Mouse (Mus musculus) heart, embryonic 14.5 days (tissue): Measurements from ENCODE around the gene Ppwd1. TPM values are rescaled to one million over a fixed set of nuclear protein-coding genes. Genes with fewer than 3 reads are reported as not detected.

Experiments used
- ATAC-seq: fragments of 200-750 bp; cut with Nextera tagmentation; 2 replicates; pipeline ENCODE4 v1.8.0; 2017; ENCODE audit warnings: low read depth, moderate TSS enrichment; ENCODE audit not compliant: insufficient number of reproducible peaks, insufficient read depth, low FRiP score
- H3K27ac ChIP-seq, 2 experiments: fragments of 200-500 bp in 1 of 2; fragments of 300-500 bp in 1 of 2; sonication (generic) in 1 of 2; replicated peaks in 1 of 2; 2 replicates each; pipeline ENCODE4 v1.5.1; 2012 to 2014; ENCODE audit warnings: low read depth in 2 of 2, low read length in 2 of 2, control low read depth in 1 of 2, mild to moderate bottlenecking in 1 of 2, mixed read lengths in 1 of 2; ENCODE audit not compliant: control insufficient read depth in 1 of 2, insufficient read depth in 1 of 2
- H3K27me3 ChIP-seq: fragments of 300-500 bp; sonication (generic); 2 replicates; pipeline ENCODE4 v1.6.1; 2014; ENCODE audit warnings: mild to moderate bottlenecking, low read length, control low read depth; ENCODE audit not compliant: control insufficient read depth, insufficient read depth
- H3K36me3 ChIP-seq: fragments of 300-500 bp; sonication (generic); 2 replicates; pipeline ENCODE4 v1.6.1; 2014; ENCODE audit warnings: mild to moderate bottlenecking, control low read depth, low read length, mixed read lengths; ENCODE audit not compliant: control insufficient read depth, insufficient read depth
- H3K4me1 ChIP-seq, 2 experiments: fragments of 200-500 bp in 1 of 2; fragments of 300-500 bp in 1 of 2; sonication (generic) in 1 of 2; 2 replicates each; pipeline ENCODE4 v1.6.1; 2012 to 2014; ENCODE audit warnings: low read length in 2 of 2, control low read depth in 1 of 2, mixed read lengths in 1 of 2; ENCODE audit not compliant: control insufficient read depth in 2 of 2, insufficient read depth in 2 of 2
- H3K4me2 ChIP-seq: fragments of 300-500 bp; sonication (generic); 2 replicates; pipeline ENCODE4 v1.6.1; 2014; ENCODE audit warnings: mild to moderate bottlenecking, low read length
- H3K4me3 ChIP-seq, 2 experiments: fragments of 200-500 bp in 1 of 2; fragments of 300-500 bp in 1 of 2; sonication (generic) in 1 of 2; 2 replicates each; pipeline ENCODE4 v1.5.1; 2012 to 2014; ENCODE audit warnings: low read length in 2 of 2, mild to moderate bottlenecking in 2 of 2, control low read depth in 1 of 2, low read depth in 1 of 2, moderate library complexity in 1 of 2; ENCODE audit not compliant: control insufficient read depth in 1 of 2, insufficient read depth in 1 of 2
- H3K9ac ChIP-seq: fragments of 300-500 bp; sonication (generic); 2 replicates; pipeline ENCODE4 v1.6.1; 2014; ENCODE audit warnings: mild to moderate bottlenecking, low read length
- H3K9me3 ChIP-seq: fragments of 300-500 bp; sonication (generic); 2 replicates; pipeline ENCODE4 v1.6.1; 2016; ENCODE audit warnings: low read length, control low read depth; ENCODE audit not compliant: control insufficient read depth
- WGBS: fragments of 180-500 bp; shearing (Covaris S2); extraction: QIAGEN DNeasy Blood & Tissue Kit; methylation state at CpG from one replicate; pipeline ENCODE4 v1.1.7; 2014; 5-methylcytosine and 5-hydroxymethylcytosine counted together
- polyA plus RNA-seq: library from polyadenylated mRNA; unstranded; fragments of >200 nt; fragmentation: Nextera tagmentation; extraction: Ambion mirVana; gene quantifications from 2 replicates; pipeline ENCODE4 v1.2.1, GENCODE M21; 2014

The Ppwd1 gene
- polyA plus RNA-seq, 1 experiment from 2014 or later, result 9.3 TPM

GRCm38 (mm10) chr13:104179176-104179888 lies 49.3 kb downstream of the Ppwd1 start:
- no peaks in the 10 kb centered on the region for H3K27me3 ChIP-seq
- peaks cover 39% of the 10 kb centered on the region for H3K36me3 ChIP-seq
- H3K4me2 ChIP-seq, result peak overlapping the region; percentile 61
- no peaks in the 10 kb centered on the region for H3K9me3 ChIP-seq
- peak overlapping the region; percentile 89 for H3K9ac ChIP-seq
- H3K27ac ChIP-seq, result peak overlapping the region; percentile 68 to 76; a peak in 3 of 4 replicates
- H3K4me1 ChIP-seq, result peaks cover 2 to 13% of the 10 kb centered on the region in 2 experiments; a peak in 3 of 4 replicates
- WGBS, result 9% methylated on average over 13 of the region's 13 CpGs
- H3K4me3 ChIP-seq, result peak overlapping the region; percentile 88 to 89
- ATAC-seq, result no peak

- peak within 1 kb of the TSS; percentile 76 to 84 for H3K27ac ChIP-seq
- peak within 1 kb of the TSS; percentile 88 to 89 for H3K4me3 ChIP-seq
- no peaks in the 10 kb centered on the region for H3K27me3 ChIP-seq
- peak within 1 kb of the TSS; percentile 87 for H3K4me2 ChIP-seq
- H3K9me3 ChIP-seq, result no peaks in the 10 kb centered on the region
- WGBS, result under 1% methylated on average over 38 of the region's 38 CpGs
- peaks cover 36% of the 10 kb centered on the region for H3K36me3 ChIP-seq
- H3K9ac ChIP-seq, result peak within 1 kb of the TSS; percentile 89
- peaks cover 2 to 13% of the 10 kb centered on the region in 2 experiments; a peak in 3 of 4 replicates for H3K4me1 ChIP-seq
- ATAC-seq, result peak; percentile 99
Observed at GRCm38 (mm10) chr13:104178650-104179121, 50.0 kb downstream of the Ppwd1 start, which contains the start of gene Trim23. Gene Trim23 (plus strand): TSS chr13:104178797.

GRCm38 (mm10) chr13:104177796-104178649 lies 50.6 kb downstream of the Ppwd1 start, which contains the start of gene Trappc13:
Gene Trappc13 (minus strand): TSS chr13:104178469.
- no peaks in the 10 kb centered on the region for H3K9me3 ChIP-seq
- H3K27ac ChIP-seq, result peak within 1 kb of the TSS; percentile 76 to 84

GRCm38 (mm10) chr13:104176874-104177273 lies 51.8 kb downstream of the Ppwd1 start:
- Histone ChIP-seq H3K4me3 (peak overlapping the region in 1 of 2 experiments; percentile 88; a peak in 2 of 4 replicates), H3K27ac (no peak overlapping the region), H3K9ac (peak overlapping the region; percentile 63), H3K36me3 (peaks cover 25% of the 10 kb centered on the region), H3K27me3 (no peaks in the 10 kb centered on the region), H3K4me2 (peak overlapping the region; percentile 87), H3K4me1 (peaks cover 2 to 13% of the 10 kb centered on the region in 2 experiments; a peak in 3 of 4 replicates), H3K9me3 (no peaks in the 10 kb centered on the region)
- no peak for ATAC-seq
- 60% methylated on average over 3 of the region's 3 CpGs for WGBS

More at GRCm38 (mm10) chr13:104177796-104178649, 50.6 kb downstream of the Ppwd1 start, which contains the start of gene Trappc13:
- Histone ChIP-seq H3K4me3 (peak within 1 kb of the TSS; percentile 88 to 89), H3K36me3 (peaks cover 35% of the 10 kb centered on the region), H3K4me2 (peak within 1 kb of the TSS; percentile 87), H3K4me1 (peaks cover 2 to 13% of the 10 kb centered on the region in 2 experiments; a peak in 3 of 4 replicates), H3K9ac (peak within 1 kb of the TSS; percentile 89), H3K27me3 (no peaks in the 10 kb centered on the region)
- 0% methylated on average over 32 of the region's 32 CpGs for WGBS
- ATAC-seq, result peak; percentile 86

- no peak for ATAC-seq
- peaks cover 2 to 8% of the 10 kb centered on the region in 2 experiments; a peak in 3 of 4 replicates for H3K4me1 ChIP-seq
- H3K4me2 ChIP-seq, result no peak overlapping the region
- no peak overlapping the region for H3K27ac ChIP-seq
- peaks cover 29% of the 10 kb centered on the region for H3K36me3 ChIP-seq
- no peaks in the 10 kb centered on the region for H3K27me3 ChIP-seq
- H3K9me3 ChIP-seq, result no peaks in the 10 kb centered on the region
- H3K9ac ChIP-seq, result no peak overlapping the region
- no peak overlapping the region for H3K4me3 ChIP-seq
Observed at GRCm38 (mm10) chr13:104172498-104172897, 56.1 kb downstream of the Ppwd1 start.

GRCm38 (mm10) chr13:104171711-104172110 lies 56.9 kb downstream of the Ppwd1 start:
- H3K4me2 ChIP-seq, result no peak overlapping the region
- no peak for ATAC-seq
- peaks cover 37% of the 10 kb centered on the region for H3K36me3 ChIP-seq
- H3K9me3 ChIP-seq, result no peaks in the 10 kb centered on the region
- no peak overlapping the region for H3K9ac ChIP-seq
- H3K4me1 ChIP-seq, result peaks cover 2% of the 10 kb centered on the region in 2 experiments; a peak in 2 of 4 replicates
- no peaks in the 10 kb centered on the region for H3K27me3 ChIP-seq
- no peak overlapping the region for H3K27ac ChIP-seq
- WGBS, result 91% methylated on average over 5 of the region's 5 CpGs
- no peak overlapping the region for H3K4me3 ChIP-seq

GRCm38 (mm10) chr13:104155686-104156085 lies 73.0 kb downstream of the Ppwd1 start:
- H3K4me3 ChIP-seq, result no peak overlapping the region
- ATAC-seq, result no peak

More at GRCm38 (mm10) chr13:104155686-104156085, 73.0 kb downstream of the Ppwd1 start:
- WGBS, result 87% methylated on average over 1 of the region's 1 CpGs
- Histone ChIP-seq H3K27me3 (no peaks in the 10 kb centered on the region), H3K27ac (no peak overlapping the region), H3K4me1 (no peaks in the 10 kb centered on the region), H3K9ac (no peak overlapping the region), H3K36me3 (peaks cover 72% of the 10 kb centered on the region), H3K4me2 (no peak overlapping the region), H3K9me3 (no peaks in the 10 kb centered on the region)
